Mouse (Mus musculus) embryonic facial prominence, embryonic 14.5 days (tissue): ENCODE measurements around the gene Dync2h1. TPM values are rescaled to one million over a fixed set of nuclear protein-coding genes. Genes with fewer than 3 reads are reported as not detected.

Source experiments
- ATAC-seq: fragments of 200-750 bp; cut with Nextera tagmentation; 2 replicates; pipeline ENCODE4 v1.8.0; 2017; ENCODE audit warnings: low read depth, moderate number of reproducible peaks, moderate TSS enrichment
- DNase-seq: peaks from one replicate; pipeline ENCODE4 v3.0.0-alpha.2; 2015; ENCODE audit warnings: low spot score
- H3K27ac ChIP-seq: fragments of 300-500 bp; sonication (generic); replicated peaks from 2 replicates; pipeline ENCODE4 v1.5.1; 2014; ENCODE audit warnings: low read depth, mild to moderate bottlenecking, low read length, moderate library complexity
- H3K27me3 ChIP-seq: fragments of 300-500 bp; sonication (generic); replicated peaks from 2 replicates; pipeline ENCODE4 v1.6.1; 2014; ENCODE audit warnings: low read length; ENCODE audit not compliant: control insufficient read depth, insufficient read depth
- H3K36me3 ChIP-seq: fragments of 300-500 bp; sonication (generic); 2 replicates; pipeline ENCODE4 v1.6.1; 2014; ENCODE audit warnings: low read length, mixed read lengths; ENCODE audit not compliant: control insufficient read depth, insufficient read depth
- H3K4me1 ChIP-seq: fragments of 300-500 bp; sonication (generic); 2 replicates; pipeline ENCODE4 v1.6.1; 2014; ENCODE audit warnings: antibody characterized with exemption, low read length; ENCODE audit not compliant: control insufficient read depth, insufficient read depth
- H3K4me2 ChIP-seq: fragments of 300-500 bp; sonication (generic); 2 replicates; pipeline ENCODE4 v1.6.1; 2014; ENCODE audit warnings: low read depth, mild to moderate bottlenecking, low read length, moderate library complexity, mixed read lengths
- H3K4me3 ChIP-seq: fragments of 300-500 bp; sonication (generic); 2 replicates; pipeline ENCODE4 v1.5.1; 2014; ENCODE audit warnings: low read depth, mild to moderate bottlenecking, low read length
- H3K9ac ChIP-seq: fragments of 300-500 bp; sonication (generic); 2 replicates; pipeline ENCODE4 v1.6.1; 2014; ENCODE audit warnings: low read depth, mild to moderate bottlenecking, low read length, moderate library complexity, mixed read lengths
- H3K9me3 ChIP-seq: fragments of 300-500 bp; sonication (generic); 2 replicates; pipeline ENCODE4 v1.6.1; 2016; ENCODE audit warnings: low read length; ENCODE audit not compliant: control insufficient read depth
- WGBS: fragments of 180-500 bp; shearing (Covaris S2); extraction: QIAGEN DNeasy Blood & Tissue Kit; methylation state at CpG from one replicate; pipeline ENCODE4 v1.1.7; 2014; 5-methylcytosine and 5-hydroxymethylcytosine counted together
- polyA plus RNA-seq: library from polyadenylated mRNA; unstranded; fragments of >200 nt; fragmentation: Nextera tagmentation; extraction: Ambion mirVana; gene quantifications from 2 replicates; pipeline ENCODE4 v1.2.1, GENCODE M21; 2014

Gene Dync2h1
- polyA plus RNA-seq, 1 experiment from 2014 or later = 16.6 TPM

GRCm38 (mm10) chr9:7167339-7167998, 16.8 kb downstream of the Dync2h1 start:
- 78% methylated on average over 6 of the region's 6 CpGs for WGBS
- H3K4me1 ChIP-seq = no peaks in the 10 kb centered on the region
- no peaks in the 10 kb centered on the region for H3K9me3 ChIP-seq
- peaks cover 42% of the 10 kb centered on the region for H3K36me3 ChIP-seq
- H3K4me3 ChIP-seq = no peak overlapping the region
- no peak overlapping the region for H3K9ac ChIP-seq
- ATAC-seq (no peak), DNase-seq (no peak)
- no peak overlapping the region for H3K4me2 ChIP-seq
- no peak overlapping the region for H3K27ac ChIP-seq
- no peaks in the 10 kb centered on the region for H3K27me3 ChIP-seq

- no peak overlapping the region for H3K9ac ChIP-seq
- WGBS = 44% methylated on average over 5 of the region's 5 CpGs
- H3K27me3 ChIP-seq = no peaks in the 10 kb centered on the region
- peak; percentile 40 for DNase-seq
- H3K4me3 ChIP-seq = no peak overlapping the region
- no peak overlapping the region for H3K27ac ChIP-seq
- no peak overlapping the region for H3K4me2 ChIP-seq
- H3K4me1 ChIP-seq = peaks cover 4% of the 10 kb centered on the region; the same call in 1 of the 2 replicates
- H3K36me3 ChIP-seq = peaks cover 43% of the 10 kb centered on the region
- H3K9me3 ChIP-seq = no peaks in the 10 kb centered on the region
- peak; percentile 44; the same call in 1 of the 2 replicates for ATAC-seq
Observed at GRCm38 (mm10) chr9:7160688-7161087, 23.6 kb downstream of the Dync2h1 start.

- Histone ChIP-seq H3K27me3 (no peaks in the 10 kb centered on the region), H3K9ac (no peak overlapping the region), H3K9me3 (no peaks in the 10 kb centered on the region), H3K4me3 (no peak overlapping the region), H3K4me1 (peaks cover 4% of the 10 kb centered on the region; the same call in 1 of the 2 replicates), H3K4me2 (no peak overlapping the region), H3K36me3 (peaks cover 52% of the 10 kb centered on the region), H3K27ac (no peak overlapping the region)
- peak; percentile 11 for DNase-seq
- no peak for ATAC-seq
- 53% methylated on average over 3 of the region's 3 CpGs for WGBS
Observed at GRCm38 (mm10) chr9:7159718-7160117, 24.5 kb downstream of the Dync2h1 start.

GRCm38 (mm10) chr9:7158605-7159004, 25.6 kb downstream of the Dync2h1 start:
- 95% methylated on average over 7 of the region's 7 CpGs for WGBS
- H3K4me3 ChIP-seq = no peak overlapping the region
- H3K9me3 ChIP-seq = no peaks in the 10 kb centered on the region
- H3K4me2 ChIP-seq = no peak overlapping the region
- no peak overlapping the region for H3K9ac ChIP-seq
- DNase-seq = no peak
- H3K4me1 ChIP-seq = peaks cover 4% of the 10 kb centered on the region; the same call in 1 of the 2 replicates
- peaks cover 49% of the 10 kb centered on the region for H3K36me3 ChIP-seq
- H3K27me3 ChIP-seq = no peaks in the 10 kb centered on the region
- no peak overlapping the region for H3K27ac ChIP-seq
- no peak for ATAC-seq

- H3K9me3 ChIP-seq = no peaks in the 10 kb centered on the region
- 92% methylated on average over 2 of the region's 2 CpGs for WGBS
- H3K27ac ChIP-seq = no peak overlapping the region
- peaks cover 34% of the 10 kb centered on the region for H3K36me3 ChIP-seq
- ATAC-seq = no peak
- no peaks in the 10 kb centered on the region for H3K4me1 ChIP-seq
- no peak overlapping the region for H3K9ac ChIP-seq
- no peak overlapping the region for H3K4me3 ChIP-seq
- no peak for DNase-seq
- no peaks in the 10 kb centered on the region for H3K27me3 ChIP-seq
- no peak overlapping the region for H3K4me2 ChIP-seq
Observed at GRCm38 (mm10) chr9:7154391-7154790, 29.9 kb downstream of the Dync2h1 start.

- Histone ChIP-seq H3K9me3 (no peaks in the 10 kb centered on the region), H3K27me3 (no peaks in the 10 kb centered on the region), H3K36me3 (peaks cover 6% of the 10 kb centered on the region; the same call in 1 of the 2 replicates), H3K9ac (no peak overlapping the region), H3K4me2 (no peak overlapping the region), H3K4me1 (no peaks in the 10 kb centered on the region), H3K4me3 (no peak overlapping the region), H3K27ac (no peak overlapping the region)
- ATAC-seq = no peak
- 85% methylated on average over 2 of the region's 2 CpGs for WGBS
- DNase-seq = no peak
Observed at GRCm38 (mm10) chr9:7122863-7123262, 61.4 kb downstream of the Dync2h1 start.

GRCm38 (mm10) chr9:7110166-7110565, 74.1 kb downstream of the Dync2h1 start:
- peaks cover 20% of the 10 kb centered on the region; the same call in 1 of the 2 replicates for H3K36me3 ChIP-seq
- WGBS = 47% methylated on average over 1 of the region's 1 CpGs
- no peak overlapping the region for H3K9ac ChIP-seq
- H3K27me3 ChIP-seq = no peaks in the 10 kb centered on the region
- DNase-seq (peak; percentile 3), ATAC-seq (no peak)
- no peaks in the 10 kb centered on the region for H3K4me1 ChIP-seq
- no peaks in the 10 kb centered on the region for H3K9me3 ChIP-seq
- no peak overlapping the region for H3K4me3 ChIP-seq
- H3K27ac ChIP-seq = no peak overlapping the region
- H3K4me2 ChIP-seq = no peak overlapping the region

GRCm38 (mm10) chr9:7101361-7101760, 82.9 kb downstream of the Dync2h1 start:
- DNase-seq (no peak), ATAC-seq (no peak)
- Histone ChIP-seq H3K27me3 (no peaks in the 10 kb centered on the region), H3K9me3 (no peaks in the 10 kb centered on the region), H3K36me3 (peaks cover 10% of the 10 kb centered on the region; the same call in 1 of the 2 replicates), H3K9ac (no peak overlapping the region), H3K27ac (no peak overlapping the region), H3K4me2 (no peak overlapping the region), H3K4me1 (no peaks in the 10 kb centered on the region), H3K4me3 (no peak overlapping the region)

GRCm38 (mm10) chr9:7074625-7075024, 109.6 kb downstream of the Dync2h1 start:
- Histone ChIP-seq H3K9me3 (no peaks in the 10 kb centered on the region), H3K27me3 (no peaks in the 10 kb centered on the region), H3K36me3 (peaks cover 25% of the 10 kb centered on the region), H3K4me3 (no peak overlapping the region), H3K4me1 (no peaks in the 10 kb centered on the region), H3K4me2 (no peak overlapping the region), H3K27ac (no peak overlapping the region), H3K9ac (no peak overlapping the region)
- no peak for ATAC-seq
- DNase-seq = no peak
- WGBS = 81% methylated on average over 2 of the region's 2 CpGs
